Mouse (Mus musculus) myocyte (in vitro differentiated cells): Measurements from ENCODE around the gene Prg2. TPM values are rescaled to one million over a fixed set of nuclear protein-coding genes. Genes with fewer than 3 reads are reported as not detected.

Experiments used
- H3K27me3 ChIP-seq: one replicate; pipeline ENCODE4 v1.6.1; 2011; ENCODE audit not compliant: control insufficient read depth, insufficient read depth, insufficient read length
- H3K36me3 ChIP-seq: one replicate; pipeline ENCODE4 v1.6.1; 2011; ENCODE audit not compliant: control insufficient read depth, insufficient read depth
- H3K4me2 ChIP-seq: one replicate; pipeline ENCODE4 v1.6.1; 2011; ENCODE audit warnings: low read depth, control low read depth
- H3K4me3 ChIP-seq: one replicate; pipeline ENCODE4 v1.5.1; 2011; ENCODE audit warnings: mild to moderate bottlenecking, control low read depth, moderate library complexity
- H3K79me2 ChIP-seq: one replicate; pipeline ENCODE4 v1.6.1; 2011; ENCODE audit not compliant: control insufficient read depth, insufficient read depth
- H3ac ChIP-seq: one replicate; pipeline ENCODE4 v1.6.1; 2011; ENCODE audit not compliant: control insufficient read depth, insufficient read length
- CEBPB ChIP-seq: IDR thresholded peaks from 2 replicates; pipeline ENCODE4 v1.6.1; 2011; ENCODE audit warnings: mild to moderate bottlenecking, moderate library complexity; ENCODE audit not compliant: poor library complexity, insufficient read depth, severe bottlenecking
- E2F4 ChIP-seq: IDR thresholded peaks from one replicate; pipeline ENCODE4 v1.6.1; 2011; ENCODE audit warnings: mild to moderate bottlenecking, control low read depth, moderate library complexity; ENCODE audit not compliant: insufficient read depth
- MAX ChIP-seq: IDR thresholded peaks from one replicate; pipeline ENCODE4 v1.6.1; 2011; ENCODE audit warnings: low read depth, mild to moderate bottlenecking, control low read depth
- MYOD1 ChIP-seq, 3 experiments: IDR thresholded peaks; one replicate each; pipeline ENCODE4 v1.6.1; 2011; ENCODE audit warnings: control low read depth in 2 of 3, low read depth in 2 of 3, mild to moderate bottlenecking in 2 of 3, moderate library complexity in 1 of 3; ENCODE audit not compliant: insufficient read length in 2 of 3, control insufficient read depth in 1 of 3
- MYOG ChIP-seq, 3 experiments: IDR thresholded peaks; one replicate each; pipeline ENCODE4 v1.6.1; 2011; ENCODE audit warnings: control low read depth in 2 of 3, low read depth in 2 of 3, mild to moderate bottlenecking in 2 of 3; ENCODE audit not compliant: insufficient read length in 2 of 3, control insufficient read depth in 1 of 3, insufficient read depth in 1 of 3
- POLR2A ChIP-seq: IDR thresholded peaks from one replicate; pipeline ENCODE4 v1.6.1; 2011; ENCODE audit warnings: low read depth, mild to moderate bottlenecking, control low read depth, moderate library complexity; ENCODE audit not compliant: insufficient read length
- POLR2AphosphoS2 ChIP-seq: IDR thresholded peaks from one replicate; pipeline ENCODE4 v1.6.1; 2011; ENCODE audit warnings: low read depth, control low read depth; ENCODE audit not compliant: insufficient read length
- REST ChIP-seq: IDR thresholded peaks from one replicate; pipeline ENCODE4 v1.6.1; 2011; ENCODE audit warnings: mild to moderate bottlenecking, control low read depth, moderate library complexity; ENCODE audit not compliant: insufficient read depth, insufficient read length
- SRF ChIP-seq: IDR thresholded peaks from one replicate; pipeline ENCODE4 v1.6.1; 2011; ENCODE audit warnings: low read depth; ENCODE audit not compliant: control insufficient read depth, insufficient read length
- TCF12 ChIP-seq: IDR thresholded peaks from one replicate; pipeline ENCODE4 v1.6.1; 2011; ENCODE audit warnings: mild to moderate bottlenecking, control low read depth; ENCODE audit not compliant: poor library complexity, insufficient read depth, severe bottlenecking
- TCF3 ChIP-seq: IDR thresholded peaks from one replicate; pipeline ENCODE4 v1.6.1; 2011; ENCODE audit warnings: low read depth, control low read depth; ENCODE audit not compliant: insufficient read length
- USF1 ChIP-seq: IDR thresholded peaks from one replicate; pipeline ENCODE4 v1.6.1; 2011; ENCODE audit warnings: low read depth, mild to moderate bottlenecking, control low read depth, moderate library complexity
- polyA plus RNA-seq: library from polyadenylated mRNA; unstranded; fragments of >200 nt; fragmentation: generic; extraction: Trizol; gene quantifications from one replicate; pipeline ENCODE4 v1.2.1, GENCODE M21; 2012; ENCODE audit warnings: missing spikeins

The Prg2 gene
- polyA plus RNA-seq, 1 experiment, result not detected

DNA sequence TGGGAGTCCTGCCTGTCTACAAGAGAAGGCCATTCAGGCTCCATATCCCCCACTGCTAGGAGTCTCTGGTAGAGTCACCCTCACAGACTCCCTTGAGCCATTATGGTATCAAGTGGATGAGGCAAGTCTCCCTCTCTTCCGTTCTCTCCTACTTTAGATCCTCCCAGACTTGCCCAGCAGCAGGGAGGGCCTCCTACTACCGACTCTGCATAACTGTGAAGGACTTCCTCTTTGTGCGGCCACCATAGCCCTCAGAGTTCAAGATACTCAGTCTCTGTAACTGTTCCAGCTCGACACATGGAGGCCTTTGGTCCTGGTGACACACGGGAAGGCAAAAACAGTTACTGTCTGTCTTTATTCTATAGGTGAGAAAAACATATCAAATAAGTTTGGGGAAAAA lies 47.0 kb downstream of the Prg2 start:
- Histone ChIP-seq H3K79me2 (no peaks in the 10 kb centered on the region), H3K4me3 (no peak overlapping the region), H3ac (no peak overlapping the region), H3K36me3 (no peaks in the 10 kb centered on the region), H3K4me2 (no peak overlapping the region), H3K27me3 (peaks cover 21% of the 10 kb centered on the region)
- TF ChIP-seq E2F4 (no peak), USF1 (no peak)

- Histone ChIP-seq H3ac (no peak overlapping the region), H3K79me2 (no peaks in the 10 kb centered on the region), H3K4me2 (no peak overlapping the region), H3K36me3 (no peaks in the 10 kb centered on the region), H3K27me3 (no peaks in the 10 kb centered on the region), H3K4me3 (no peak overlapping the region)
- TF ChIP-seq POLR2A (no peak), REST (no peak), POLR2AphosphoS2 (no peak), MYOG (IDR thresholded peaks at IDR 0.05; ENCODE audit: control insufficient read depth in 1 of 3, insufficient read depth in 1 of 3, insufficient read length in 2 of 3, low read depth in 2 of 3) (no peak), TCF12 (no peak), USF1 (no peak), CEBPB (no peak), MYOD1 (IDR thresholded peaks at IDR 0.05; ENCODE audit: control insufficient read depth in 1 of 3, insufficient read length in 2 of 3, low read depth in 2 of 3) (no peak), MAX (no peak), E2F4 (no peak), TCF3 (no peak), SRF (no peak)
These were observed 49.6 kb downstream of the Prg2 start for GRCm38 (mm10) chr2:85029897-85030296.

DNA sequence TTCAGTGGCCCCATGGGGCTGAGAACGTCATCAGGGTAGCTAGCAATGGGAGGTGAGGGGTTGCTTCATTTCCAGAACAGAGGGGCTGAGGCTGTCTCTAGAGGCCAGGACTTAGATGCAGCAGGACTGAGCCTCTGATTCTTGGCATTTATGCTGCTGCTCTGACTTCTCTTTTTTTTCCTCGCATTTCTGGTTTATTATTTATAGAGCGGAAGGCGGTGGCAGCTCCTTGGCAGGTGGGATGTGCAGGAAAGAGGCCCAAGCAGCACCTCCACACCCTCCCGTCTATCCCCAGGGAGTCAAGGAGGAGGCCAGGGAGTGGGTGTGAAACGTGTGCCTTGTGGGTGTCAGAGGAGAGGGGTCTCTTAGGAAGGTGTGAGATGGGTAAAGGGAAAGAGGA lies 50.7 kb downstream of the Prg2 start:
- no peak overlapping the region for H3K4me3 ChIP-seq

GRCm38 (mm10) chr2:85033121-85033520 lies 52.9 kb downstream of the Prg2 start:
- H3K4me2 ChIP-seq, result peak overlapping the region; percentile 58
- TF ChIP-seq SRF (no peak), POLR2A (no peak), TCF3 (no peak), POLR2AphosphoS2 (no peak), E2F4 (no peak), MYOD1 (IDR thresholded peaks at IDR 0.05; ENCODE audit: control insufficient read depth in 1 of 3, insufficient read length in 2 of 3, low read depth in 2 of 3) (no peak), USF1 (peak; percentile 31), CEBPB (peak; percentile 41; the same call in 1 of the 2 replicates), MAX (peak; percentile 63)
- H3K79me2 ChIP-seq, result peaks cover 11% of the 10 kb centered on the region
- no peaks in the 10 kb centered on the region for H3K27me3 ChIP-seq
- no peaks in the 10 kb centered on the region for H3K36me3 ChIP-seq
- peak overlapping the region; percentile 23 for H3K4me3 ChIP-seq
- no peak overlapping the region for H3ac ChIP-seq

More for the DNA sequence above, 50.7 kb downstream of the Prg2 start:
- Histone ChIP-seq H3K79me2 (no peaks in the 10 kb centered on the region), H3K27me3 (no peaks in the 10 kb centered on the region), H3K36me3 (no peaks in the 10 kb centered on the region), H3K4me2 (no peak overlapping the region), H3ac (no peak overlapping the region)
- no peak for TF ChIP-seq E2F4
- no peak for TF ChIP-seq MYOG (IDR thresholded peaks at IDR 0.05; ENCODE audit: control insufficient read depth in 1 of 3, insufficient read depth in 1 of 3, insufficient read length in 2 of 3, low read depth in 2 of 3)
- no peak for TF ChIP-seq REST
- no peak for TF ChIP-seq TCF12
- TF ChIP-seq MYOD1 (IDR thresholded peaks at IDR 0.05; ENCODE audit: control insufficient read depth in 1 of 3, insufficient read length in 2 of 3, low read depth in 2 of 3), result no peak
- no peak for TF ChIP-seq USF1
- TF ChIP-seq POLR2AphosphoS2, result no peak
- TF ChIP-seq POLR2A, result no peak
- no peak for TF ChIP-seq TCF3
- no peak for TF ChIP-seq SRF
- no peak for TF ChIP-seq MAX
- TF ChIP-seq CEBPB, result no peak

Other genes starting within 250 kb of the Prg2 start
- gene Ypel4, start 246.4 kb upstream of the Prg2 start, polyA plus RNA-seq, result 1.0 TPM
- gene Gm19426, start 236.8 kb upstream of the Prg2 start, polyA plus RNA-seq, result 3.0 TPM
- 0.62 TPM for gene Serping1, start 205.0 kb upstream of the Prg2 start, polyA plus RNA-seq
- gene Ube2l6, start 181.6 kb upstream of the Prg2 start, polyA plus RNA-seq, result 16.2 TPM
- gene Smtnl1, start 157.8 kb upstream of the Prg2 start, polyA plus RNA-seq, result 0.85 TPM
- gene Timm10, start 153.5 kb upstream of the Prg2 start, polyA plus RNA-seq, result 102 TPM
- gene Slc43a1, start 141.6 kb upstream of the Prg2 start, polyA plus RNA-seq, result 2.0 TPM
- 0.13 TPM for gene Rtn4rl2, start 93.8 kb upstream of the Prg2 start, polyA plus RNA-seq
- 4.5 TPM for gene Slc43a3, start 43.9 kb upstream of the Prg2 start, polyA plus RNA-seq
- gene Prg3, start 7.8 kb downstream of the Prg2 start, polyA plus RNA-seq, result not detected
- gene Ssrp1, start 56.8 kb downstream of the Prg2 start, polyA plus RNA-seq, result 123 TPM
- 53.1 TPM for gene P2rx3, start 57.0 kb downstream of the Prg2 start, polyA plus RNA-seq
- 84.0 TPM for gene Tnks1bp1, start 67.6 kb downstream of the Prg2 start, polyA plus RNA-seq
- 0.06 TPM for gene Aplnr, start 155.8 kb downstream of the Prg2 start, polyA plus RNA-seq
- 0.04 TPM for gene Lrrc55, start 216.7 kb downstream of the Prg2 start, polyA plus RNA-seq